Mouse (Mus musculus) liver, postnatal 0 days (tissue): ENCODE results near the gene Ccdc62.

Experiments
- CTCF ChIP-seq: sonication (generic); IDR thresholded peaks from 2 replicates; pipeline ENCODE4 v1.5.1; 2016; ENCODE audit warnings: antibody characterized with exemption, low read depth
- EP300 ChIP-seq: IDR thresholded peaks from 2 replicates; pipeline ENCODE4 v1.6.1; 2016; ENCODE audit warnings: antibody characterized with exemption, low read depth, mild to moderate bottlenecking

DNA sequence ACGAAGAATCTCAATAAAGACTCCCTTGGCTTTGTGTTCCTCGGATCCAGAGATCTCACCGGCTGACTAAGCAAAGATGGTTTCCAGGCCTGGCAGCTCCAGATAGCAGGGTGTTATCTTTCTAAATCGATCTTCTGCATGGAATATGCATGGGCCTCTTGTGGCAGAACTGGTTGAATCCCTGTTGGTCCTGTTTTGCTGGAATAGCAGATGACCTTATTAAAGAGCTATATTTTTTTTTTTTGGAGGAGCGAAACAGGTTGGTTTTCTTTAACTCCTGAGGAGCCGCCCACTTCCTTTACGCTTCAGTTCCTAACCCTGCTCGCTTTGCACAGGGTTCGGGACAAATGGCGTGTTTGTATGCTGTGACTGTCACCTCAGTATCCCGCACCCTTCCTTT, 34.1 kb upstream of the Ccdc62 start:
- TF ChIP-seq CTCF (no peak), EP300 (no peak)
